Mouse (Mus musculus): ENCODE measurements around the gene Dock2. TPM values are rescaled to one million over a fixed set of nuclear protein-coding genes. Genes with fewer than 3 reads are reported as not detected.

The Dock2 gene
- polyA plus RNA-seq, 1 experiment from 2014 or later, result 0.66 TPM

- Histone ChIP-seq H3K27me3 (no peaks in the 10 kb centered on the region), H3K36me3 (replicated peaks) (no peaks in the 10 kb centered on the region), H3K9ac (no peak overlapping the region), H3K4me2 (no peak overlapping the region), H3K4me3 (replicated peaks) (no peak overlapping the region), H3K4me1 (no peaks in the 10 kb centered on the region), H3K9me3 (no peaks in the 10 kb centered on the region), H3K27ac (no peak overlapping the region)
- 83% methylated on average over 1 of the region's 1 CpGs for WGBS
- ATAC-seq (ENCODE audit: low FRiP score), result no peak
These were observed 346.2 kb downstream of the Dock2 start for GRCm38 (mm10) chr11:34437446-34437845.

- no peaks in the 10 kb centered on the region for H3K36me3 ChIP-seq (replicated peaks)
- no peak overlapping the region for H3K9ac ChIP-seq
- no peak for ATAC-seq (ENCODE audit: low FRiP score)
- no peak overlapping the region for H3K4me3 ChIP-seq (replicated peaks)
- no peaks in the 10 kb centered on the region for H3K9me3 ChIP-seq
- H3K27me3 ChIP-seq, result no peaks in the 10 kb centered on the region
- WGBS, result 92% methylated on average over 2 of the region's 2 CpGs
- no peaks in the 10 kb centered on the region for H3K4me1 ChIP-seq
- H3K4me2 ChIP-seq, result no peak overlapping the region
- H3K27ac ChIP-seq, result no peak overlapping the region
These were observed 351.7 kb downstream of the Dock2 start for GRCm38 (mm10) chr11:34431978-34432377.

GRCm38 (mm10) chr11:34431371-34431770, 352.3 kb downstream of the Dock2 start:
- WGBS, result 79% methylated on average over 5 of the region's 5 CpGs
- no peaks in the 10 kb centered on the region for H3K9me3 ChIP-seq
- no peaks in the 10 kb centered on the region for H3K36me3 ChIP-seq (replicated peaks)
- H3K9ac ChIP-seq, result no peak overlapping the region
- H3K4me2 ChIP-seq, result no peak overlapping the region
- H3K4me3 ChIP-seq (replicated peaks), result no peak overlapping the region
- no peak overlapping the region for H3K27ac ChIP-seq
- H3K4me1 ChIP-seq, result no peaks in the 10 kb centered on the region
- no peak for ATAC-seq (ENCODE audit: low FRiP score)
- no peaks in the 10 kb centered on the region for H3K27me3 ChIP-seq

GRCm38 (mm10) chr11:34430940-34431339, 352.8 kb downstream of the Dock2 start:
- no peak for ATAC-seq (ENCODE audit: low FRiP score)
- no peak overlapping the region for H3K27ac ChIP-seq
- no peaks in the 10 kb centered on the region for H3K9me3 ChIP-seq
- no peaks in the 10 kb centered on the region for H3K36me3 ChIP-seq (replicated peaks)
- no peaks in the 10 kb centered on the region for H3K4me1 ChIP-seq
- H3K4me2 ChIP-seq, result no peak overlapping the region
- WGBS, result 80% methylated on average over 4 of the region's 4 CpGs
- H3K4me3 ChIP-seq (replicated peaks), result no peak overlapping the region
- H3K27me3 ChIP-seq, result no peaks in the 10 kb centered on the region
- H3K9ac ChIP-seq, result no peak overlapping the region

- no peak overlapping the region for H3K4me2 ChIP-seq
- H3K9me3 ChIP-seq, result no peaks in the 10 kb centered on the region
- ATAC-seq (ENCODE audit: low FRiP score), result no peak
- no peak overlapping the region for H3K4me3 ChIP-seq (replicated peaks)
- no peak overlapping the region for H3K27ac ChIP-seq
- WGBS, result 85% methylated on average over 5 of the region's 5 CpGs
- H3K4me1 ChIP-seq, result no peaks in the 10 kb centered on the region
- H3K9ac ChIP-seq, result no peak overlapping the region
- H3K36me3 ChIP-seq (replicated peaks), result no peaks in the 10 kb centered on the region
- no peaks in the 10 kb centered on the region for H3K27me3 ChIP-seq
These were observed 356.5 kb downstream of the Dock2 start for GRCm38 (mm10) chr11:34427212-34427611.

- ATAC-seq (ENCODE audit: low FRiP score), result no peak
- H3K27ac ChIP-seq, result no peak overlapping the region
- no peak overlapping the region for H3K4me3 ChIP-seq (replicated peaks)
- no peaks in the 10 kb centered on the region for H3K36me3 ChIP-seq (replicated peaks)
- no peak overlapping the region for H3K9ac ChIP-seq
- WGBS, result 75% methylated on average over 1 of the region's 1 CpGs
- H3K4me1 ChIP-seq, result no peaks in the 10 kb centered on the region
- H3K9me3 ChIP-seq, result no peaks in the 10 kb centered on the region
- no peaks in the 10 kb centered on the region for H3K27me3 ChIP-seq
- no peak overlapping the region for H3K4me2 ChIP-seq
These were observed 359.1 kb downstream of the Dock2 start for GRCm38 (mm10) chr11:34424546-34424945.

- no peaks in the 10 kb centered on the region for H3K36me3 ChIP-seq (replicated peaks)
- H3K27me3 ChIP-seq, result no peaks in the 10 kb centered on the region; the same call in 1 of the 2 replicates
- H3K9ac ChIP-seq, result no peak overlapping the region
- no peaks in the 10 kb centered on the region for H3K9me3 ChIP-seq
- ATAC-seq (ENCODE audit: low FRiP score), result no peak
- 58% methylated on average over 6 of the region's 6 CpGs for WGBS
- H3K4me1 ChIP-seq, result peaks cover 10% of the 10 kb centered on the region
- no peak overlapping the region for H3K27ac ChIP-seq
- no peak overlapping the region for H3K4me3 ChIP-seq (replicated peaks)
- no peak overlapping the region for H3K4me2 ChIP-seq
These were observed 362.6 kb downstream of the Dock2 start for GRCm38 (mm10) chr11:34421061-34421460.

- H3K4me3 ChIP-seq (replicated peaks), result no peak overlapping the region
- H3K36me3 ChIP-seq (replicated peaks), result no peaks in the 10 kb centered on the region
- H3K27ac ChIP-seq, result 0 out of 2 replicates have a peak overlapping the region, but pooled peaks have one; percentile 3
- 63% methylated on average over 3 of the region's 3 CpGs for WGBS
- no peaks in the 10 kb centered on the region; the same call in 1 of the 2 replicates for H3K27me3 ChIP-seq
- no peak for ATAC-seq (ENCODE audit: low FRiP score)
- H3K9ac ChIP-seq, result no peak overlapping the region
- H3K4me1 ChIP-seq, result peaks cover 17% of the 10 kb centered on the region
- no peak overlapping the region for H3K4me2 ChIP-seq
- no peaks in the 10 kb centered on the region for H3K9me3 ChIP-seq
These were observed 367.1 kb downstream of the Dock2 start for GRCm38 (mm10) chr11:34416619-34416979.

- H3K9me3 ChIP-seq, result no peaks in the 10 kb centered on the region
- H3K4me1 ChIP-seq, result peaks cover 17% of the 10 kb centered on the region
- 0 out of 2 replicates have a peak overlapping the region, but pooled peaks have one; percentile 17 for H3K4me2 ChIP-seq
- H3K9ac ChIP-seq, result no peak overlapping the region
- H3K27ac ChIP-seq, result 0 out of 2 replicates have a peak overlapping the region, but pooled peaks have one; percentile 3
- no peaks in the 10 kb centered on the region for H3K36me3 ChIP-seq (replicated peaks)
- H3K27me3 ChIP-seq, result no peaks in the 10 kb centered on the region; the same call in 1 of the 2 replicates
- WGBS, result 23% methylated on average over 9 of the region's 9 CpGs
- ATAC-seq (ENCODE audit: low FRiP score), result peak; percentile 78
- H3K4me3 ChIP-seq (replicated peaks), result no peak overlapping the region
These were observed 367.6 kb downstream of the Dock2 start for GRCm38 (mm10) chr11:34415884-34416618.

GRCm38 (mm10) chr11:34406850-34407249, 376.8 kb downstream of the Dock2 start:
- Histone ChIP-seq H3K4me1 (peaks cover 13% of the 10 kb centered on the region), H3K4me3 (replicated peaks) (no peak overlapping the region), H3K9me3 (no peaks in the 10 kb centered on the region), H3K27me3 (no peaks in the 10 kb centered on the region; the same call in 1 of the 2 replicates), H3K4me2 (no peak overlapping the region), H3K9ac (no peak overlapping the region), H3K27ac (no peak overlapping the region), H3K36me3 (replicated peaks) (no peaks in the 10 kb centered on the region)
- ATAC-seq (ENCODE audit: low FRiP score), result no peak
- 32% methylated on average over 5 of the region's 5 CpGs for WGBS

GRCm38 (mm10) chr11:34406309-34406708, 377.4 kb downstream of the Dock2 start:
- H3K27ac ChIP-seq, result no peak overlapping the region

GRCm38 (mm10) chr11:34405311-34405710, 378.4 kb downstream of the Dock2 start:
- no peak overlapping the region for H3K27ac ChIP-seq
- no peaks in the 10 kb centered on the region for H3K27me3 ChIP-seq
- H3K4me1 ChIP-seq, result peaks cover 13% of the 10 kb centered on the region
- no peaks in the 10 kb centered on the region for H3K36me3 ChIP-seq (replicated peaks)
- no peaks in the 10 kb centered on the region for H3K9me3 ChIP-seq
- WGBS, result 86% methylated on average over 1 of the region's 1 CpGs
- H3K9ac ChIP-seq, result no peak overlapping the region
- H3K4me3 ChIP-seq (replicated peaks), result no peak overlapping the region
- no peak for ATAC-seq (ENCODE audit: low FRiP score)
- no peak overlapping the region for H3K4me2 ChIP-seq

More at GRCm38 (mm10) chr11:34406309-34406708, 377.4 kb downstream of the Dock2 start:
- no peak overlapping the region for H3K4me3 ChIP-seq (replicated peaks)
- WGBS, result 73% methylated on average over 8 of the region's 8 CpGs
- peaks cover 13% of the 10 kb centered on the region for H3K4me1 ChIP-seq
- no peaks in the 10 kb centered on the region for H3K27me3 ChIP-seq
- H3K4me2 ChIP-seq, result no peak overlapping the region
- H3K36me3 ChIP-seq (replicated peaks), result no peaks in the 10 kb centered on the region
- no peak for ATAC-seq (ENCODE audit: low FRiP score)
- H3K9me3 ChIP-seq, result no peaks in the 10 kb centered on the region
- H3K9ac ChIP-seq, result no peak overlapping the region

- Histone ChIP-seq H3K4me3 (replicated peaks) (no peak overlapping the region), H3K9ac (no peak overlapping the region), H3K36me3 (replicated peaks) (no peaks in the 10 kb centered on the region), H3K9me3 (no peaks in the 10 kb centered on the region), H3K27ac (no peak overlapping the region), H3K4me1 (no peaks in the 10 kb centered on the region; the same call in 1 of the 2 replicates), H3K4me2 (no peak overlapping the region), H3K27me3 (no peaks in the 10 kb centered on the region)
- WGBS, result 86% methylated on average over 8 of the region's 8 CpGs
- ATAC-seq (ENCODE audit: low FRiP score), result no peak
These were observed 382.3 kb downstream of the Dock2 start for GRCm38 (mm10) chr11:34401343-34401742.

Data from forebrain, embryonic 12.5 days (tissue).